Mouse (Mus musculus) spleen, adult 2 months (tissue): ENCODE data around the gene Phf10.

Experiments used
- CTCF ChIP-seq: fragments of 200-500 bp; IDR thresholded peaks from 2 replicates; pipeline ENCODE4 v1.5.1; 2011; ENCODE audit warnings: mild to moderate bottlenecking, inconsistent platforms; ENCODE audit not compliant: insufficient read depth, insufficient read length, insufficient replicate concordance; ENCODE audit errors: extremely low read depth
- POLR2A ChIP-seq: fragments of 200-500 bp; IDR thresholded peaks from 2 replicates; pipeline ENCODE4 v1.6.1; 2011; ENCODE audit warnings: low read depth, low read length, inconsistent platforms

GRCm38 (mm10) chr17:14898972-14899371, 62.1 kb downstream of the Phf10 start:
- TF ChIP-seq CTCF (no peak), POLR2A (no peak)
